Mouse (Mus musculus) thymus, postnatal 36 days (tissue): ENCODE results near the gene Tulp1.
"Not testable (repeated sequence)": the region's sequence is repeated elsewhere in the genome, so short reads cannot be mapped to it uniquely, and the experiment has no call there.

Experiments
- DNase-seq, 2 experiments: peaks; one replicate each; pipeline ENCODE4 v3.0.0; 2022; ENCODE audit warnings: mixed read lengths in 2 of 2

Tulp1 gene

DNA sequence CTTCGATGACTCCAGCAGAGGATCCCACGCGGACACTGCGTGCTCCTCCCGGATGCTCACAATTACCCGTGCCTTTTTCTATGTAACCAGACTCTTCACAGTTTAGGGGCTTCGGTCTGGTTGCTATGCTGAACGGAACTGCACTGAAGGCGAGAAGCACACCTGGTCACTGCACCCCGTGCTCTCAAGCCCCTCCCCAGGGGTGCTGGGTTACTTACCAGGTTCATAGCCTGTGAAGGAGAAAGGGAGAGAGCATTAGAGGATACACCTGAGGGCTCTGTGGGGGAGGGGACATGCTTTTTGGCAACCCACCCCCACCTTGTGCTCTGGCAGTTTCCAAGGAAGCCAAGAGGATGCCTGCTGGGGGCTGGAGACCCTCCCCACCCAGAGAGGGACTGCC lies 29.8 kb downstream of the Tulp1 start:
- DNase-seq, result no peak

DNA sequence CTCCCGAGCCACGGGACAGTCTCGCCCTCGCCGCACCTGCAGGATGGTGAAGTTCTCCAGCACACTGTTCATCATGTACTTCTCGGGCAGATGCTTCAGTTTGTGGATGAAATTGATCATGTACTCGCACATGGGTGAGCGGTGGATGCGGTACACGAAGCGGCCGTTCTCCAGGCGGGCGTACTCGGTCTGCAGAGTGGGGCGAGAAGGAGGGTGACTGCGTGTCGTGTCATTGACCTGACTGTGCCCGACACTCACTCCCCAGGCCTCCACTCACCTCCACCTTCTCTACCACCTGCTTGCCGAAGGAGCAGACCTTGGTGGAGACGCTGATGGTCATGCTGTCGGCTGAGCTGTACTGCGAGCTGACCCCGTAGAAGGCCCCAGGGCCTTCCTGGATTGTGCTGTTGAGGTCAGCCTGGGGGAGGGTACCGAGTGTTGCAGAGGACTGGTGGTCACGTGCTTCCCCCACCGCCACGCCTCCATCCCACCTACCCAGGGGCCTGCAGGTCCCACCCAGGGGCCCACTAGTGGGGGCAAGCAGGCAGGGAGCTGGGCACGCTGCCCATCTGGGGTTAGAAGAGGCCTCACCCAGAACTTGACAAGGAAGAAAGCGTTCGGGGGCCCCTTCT lies 32.0 kb downstream of the Tulp1 start:
- no peak for DNase-seq

GRCm38 (mm10) chr17:28332113-28332914 lies 32.7 kb downstream of the Tulp1 start:
- no peak for DNase-seq

DNA sequence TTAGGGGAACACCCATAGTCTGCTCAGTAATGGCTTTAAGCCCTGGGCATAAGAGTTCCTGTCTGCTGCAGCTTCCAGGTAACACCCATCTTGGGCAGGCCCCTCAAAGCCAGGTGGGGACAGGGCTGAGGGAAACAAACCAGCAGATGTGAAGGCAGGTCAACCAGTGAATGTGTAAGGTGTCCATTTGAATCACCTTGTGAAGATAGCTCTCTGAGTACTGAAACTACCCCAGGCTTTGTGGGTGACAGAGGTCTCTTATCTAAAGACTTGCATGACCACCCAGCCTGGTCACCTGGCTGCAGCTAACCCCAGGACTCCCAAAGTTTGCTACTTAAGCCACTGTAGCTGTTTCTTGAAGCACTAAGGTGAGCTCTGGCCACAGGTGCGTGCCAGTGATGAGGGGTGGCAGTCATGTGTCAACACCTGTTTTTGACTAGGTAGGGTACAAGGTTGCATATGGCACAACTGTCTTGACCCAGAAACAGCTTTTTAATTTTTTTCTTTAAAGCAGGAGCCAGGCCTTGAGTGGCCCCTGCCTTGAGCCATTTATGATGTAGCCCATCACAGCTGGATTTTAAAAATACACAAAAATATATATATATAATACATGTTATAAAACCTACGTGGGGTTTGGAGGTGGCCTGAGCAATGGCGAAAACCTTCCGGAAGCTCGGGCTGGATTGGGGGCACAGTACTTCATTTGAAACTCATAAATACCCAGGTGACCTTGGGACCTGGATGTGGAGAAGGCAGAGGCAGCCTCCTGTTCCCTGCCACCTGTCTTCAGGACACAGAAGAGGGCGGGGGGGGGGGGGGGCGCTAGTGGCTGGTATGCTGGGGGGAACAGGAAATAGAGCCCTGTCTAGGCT lies 33.5 kb downstream of the Tulp1 start:
- no peak for DNase-seq

DNA sequence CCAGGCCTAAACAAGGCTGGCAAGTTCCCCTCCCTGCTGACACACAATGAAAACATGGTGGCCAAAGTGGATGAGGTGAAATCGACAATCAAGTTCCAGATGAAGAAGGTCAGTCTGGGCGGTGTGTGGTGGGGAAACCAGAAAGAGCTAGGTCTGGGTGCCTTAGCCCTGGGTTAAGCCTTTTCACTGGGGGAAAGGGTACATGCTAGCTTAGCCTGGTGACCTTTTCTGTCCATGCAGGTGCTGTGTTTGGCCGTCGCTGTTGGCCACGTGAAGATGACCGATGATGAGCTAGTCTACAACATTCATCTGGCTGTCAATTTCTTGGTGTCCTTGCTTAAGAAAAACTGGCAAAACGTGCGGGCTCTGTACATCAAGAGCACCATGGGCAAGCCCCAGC lies 34.4 kb downstream of the Tulp1 start:
- not testable (repeated sequence) for DNase-seq

DNA sequence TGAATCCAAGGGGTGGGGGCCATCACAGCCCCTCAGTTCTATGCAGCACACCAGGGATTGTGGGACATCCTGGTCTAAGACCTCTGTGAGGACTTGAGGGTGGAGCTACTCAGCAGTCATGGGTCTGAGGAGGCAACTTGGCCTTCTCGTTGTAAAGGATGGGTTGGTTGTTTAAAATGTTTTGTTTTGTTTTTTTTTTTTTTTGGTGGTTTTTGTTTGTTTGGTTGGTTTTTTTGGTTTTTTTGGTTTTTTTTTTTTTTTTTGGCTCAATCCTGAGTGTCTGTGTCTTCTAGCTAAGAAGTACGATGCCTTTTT lies 34.8 kb downstream of the Tulp1 start:
- DNase-seq, result no peak

DNA sequence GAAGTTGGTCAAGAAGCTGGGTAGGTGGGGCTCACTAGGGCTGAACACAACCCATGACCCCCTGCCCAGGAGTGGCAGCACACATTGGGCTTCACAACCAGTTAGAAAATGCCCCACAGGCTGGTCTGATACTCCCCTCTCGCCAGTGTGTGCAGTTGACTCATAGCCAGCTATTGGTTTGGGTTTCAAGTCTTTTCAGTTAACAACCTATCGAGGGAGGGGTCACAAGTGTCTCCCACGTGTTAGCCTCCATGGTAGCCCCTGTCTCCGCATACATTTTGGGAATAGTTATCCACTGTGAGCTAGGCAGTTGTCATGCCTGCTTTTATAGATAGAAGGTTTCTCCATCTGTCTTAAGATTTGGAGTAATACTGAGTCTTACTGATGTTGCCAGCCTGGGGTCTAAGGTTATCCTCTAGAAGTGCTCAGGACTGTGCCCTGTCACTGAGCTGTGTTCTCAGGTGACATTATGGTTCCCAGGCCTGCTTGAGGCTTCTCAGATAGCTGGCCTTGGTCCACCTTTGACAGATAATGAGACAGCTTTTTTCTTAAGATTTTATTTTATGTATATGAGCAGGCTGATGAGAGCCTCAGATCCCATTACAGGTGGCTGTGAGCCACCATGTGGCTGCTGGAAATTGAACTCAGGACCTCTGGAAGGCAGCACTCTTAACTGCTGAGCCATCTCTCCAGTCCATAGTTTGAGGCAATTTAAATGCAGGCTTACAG lies 35.4 kb downstream of the Tulp1 start:
- no peak for DNase-seq

DNA sequence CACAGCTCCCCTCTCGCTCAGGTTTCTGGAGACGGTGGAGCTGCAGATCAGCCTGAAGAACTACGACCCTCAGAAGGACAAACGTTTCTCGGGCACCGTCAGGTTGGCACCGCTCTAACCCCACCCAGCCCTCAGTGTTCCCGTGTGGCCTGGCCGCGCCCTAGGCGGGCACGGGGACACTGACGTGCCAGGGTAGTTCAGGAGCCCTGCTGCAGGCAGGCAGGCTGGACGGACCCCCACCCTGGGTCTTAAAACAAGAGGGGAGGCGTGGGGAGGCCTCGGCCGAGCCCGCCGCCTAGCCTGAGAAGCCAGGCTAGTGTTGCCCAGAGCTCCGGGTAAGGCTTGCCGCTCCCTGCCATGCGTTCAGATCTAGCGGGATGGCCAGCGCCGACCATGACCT lies 36.1 kb downstream of the Tulp1 start:
- DNase-seq, result no peak

- peak; percentile 97 to 99 for DNase-seq
Measured at GRCm38 (mm10) chr17:28328366-28328928, 36.6 kb downstream of the Tulp1 start, which contains the start of gene Rpl10a. TSS of gene Rpl10a (plus strand) at chr17:28328471.

DNA sequence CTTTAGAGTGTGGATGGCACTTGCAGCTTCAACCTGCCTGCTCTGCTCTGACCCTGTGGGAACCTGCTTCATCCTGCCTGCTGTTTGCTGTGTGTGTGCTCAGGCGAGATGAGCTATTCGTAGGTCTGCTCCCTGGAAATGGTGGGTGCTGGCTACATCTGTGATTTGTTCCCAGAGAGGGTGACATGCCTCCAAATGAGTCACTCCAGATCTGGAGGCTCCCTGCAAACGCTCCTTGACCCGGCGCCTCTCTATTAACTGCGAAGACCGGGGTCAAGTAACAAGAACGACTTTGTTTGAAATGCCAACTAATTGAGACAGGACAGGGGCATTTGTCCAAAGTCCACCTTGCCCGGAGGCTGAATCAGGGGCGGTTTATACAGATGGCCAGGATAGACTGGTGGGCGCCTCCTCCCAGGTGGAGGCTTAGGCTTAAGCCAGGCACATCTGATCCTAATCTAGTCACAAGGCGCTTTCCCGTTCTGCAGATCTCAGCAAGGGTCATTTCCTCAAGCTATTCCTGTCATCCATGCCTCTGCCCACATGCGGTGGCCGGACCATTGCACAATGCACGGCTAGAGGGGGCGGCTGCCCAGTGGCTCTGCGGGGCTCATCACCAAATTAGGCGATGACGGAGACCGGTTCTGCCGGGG lies 37.2 kb downstream of the Tulp1 start:
- no peak for DNase-seq

DNA sequence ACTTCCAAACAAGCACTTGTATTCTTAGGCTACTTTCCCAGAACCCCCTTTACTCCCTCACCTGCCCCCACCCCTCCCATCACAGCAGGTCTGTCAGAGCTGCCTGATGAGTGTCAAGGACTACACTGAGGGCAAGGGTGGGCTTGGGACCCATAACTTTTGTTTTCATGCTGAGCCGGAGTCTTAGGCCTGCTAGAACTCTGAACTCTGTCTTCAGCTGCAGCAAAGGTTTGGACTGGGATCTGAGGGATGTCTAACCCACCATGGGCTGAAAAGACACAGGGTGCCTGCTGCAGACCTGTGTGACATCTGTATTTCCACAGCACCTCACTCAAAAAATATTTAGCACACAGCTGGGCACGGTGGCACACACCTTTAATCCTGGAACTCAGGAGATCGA lies 38.1 kb downstream of the Tulp1 start:
- DNase-seq, result no peak

DNA sequence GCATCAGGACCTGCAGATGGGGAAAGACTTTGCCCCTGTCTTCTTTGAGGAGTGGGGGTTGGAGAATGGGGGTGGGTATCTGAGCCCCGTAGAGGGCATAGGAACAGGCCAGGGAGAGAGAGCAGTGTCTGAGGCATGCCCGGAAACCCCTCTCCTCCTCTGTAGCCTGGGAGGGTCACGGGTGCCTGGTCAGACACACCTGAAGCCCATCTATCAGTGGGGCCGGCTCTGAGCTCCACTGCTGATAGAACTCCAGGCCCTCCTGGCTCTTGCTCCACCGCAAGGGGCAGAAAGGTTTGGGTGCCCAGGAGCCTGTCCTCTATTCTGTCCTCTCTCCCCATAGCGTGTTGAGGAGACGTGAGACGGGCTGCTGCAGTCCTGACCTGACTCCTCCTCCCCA lies 39.3 kb downstream of the Tulp1 start:
- no peak for DNase-seq

DNA sequence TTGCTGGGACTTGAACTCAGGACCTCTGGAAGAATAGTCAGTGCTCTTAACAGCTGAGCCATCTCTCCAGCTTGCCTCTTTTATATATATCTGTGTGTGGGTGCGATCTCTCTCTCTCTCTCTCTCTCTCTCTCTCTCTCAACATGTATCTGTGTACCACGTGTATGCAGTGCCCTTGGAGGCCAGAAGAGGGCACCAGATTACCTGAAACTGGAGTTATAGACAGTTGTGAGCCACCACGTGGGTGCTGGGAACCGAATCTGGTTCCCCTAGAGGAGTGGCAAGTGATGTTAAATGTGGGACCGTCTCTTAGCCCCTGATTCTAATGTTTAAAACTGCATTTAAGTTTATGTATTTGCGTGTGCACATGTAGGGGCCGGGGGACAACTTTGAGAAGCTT lies 40.6 kb downstream of the Tulp1 start:
- not testable (repeated sequence) for DNase-seq

GRCm38 (mm10) chr17:28323786-28324185 lies 41.2 kb downstream of the Tulp1 start:
- no peak for DNase-seq

DNA sequence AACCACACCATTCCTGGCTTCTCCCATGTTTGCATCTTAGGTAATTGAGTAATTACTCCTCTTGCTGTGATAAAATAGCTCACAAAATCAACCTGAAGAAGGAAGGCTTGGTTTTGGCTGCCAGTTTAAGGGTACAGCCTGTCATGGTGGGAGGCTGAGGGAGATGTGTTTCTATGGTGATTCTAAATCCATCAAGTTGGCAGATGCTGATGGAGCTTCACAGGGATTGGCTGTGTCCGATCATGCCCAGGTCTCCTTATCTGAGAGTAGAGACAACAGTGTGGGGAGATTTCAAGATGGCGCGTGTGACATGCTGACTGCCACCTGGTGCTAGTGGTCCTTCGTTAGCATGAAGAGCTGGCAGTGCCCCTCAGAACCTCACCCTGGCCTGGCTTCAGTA lies 43.3 kb downstream of the Tulp1 start:
- DNase-seq, result no peak

DNA sequence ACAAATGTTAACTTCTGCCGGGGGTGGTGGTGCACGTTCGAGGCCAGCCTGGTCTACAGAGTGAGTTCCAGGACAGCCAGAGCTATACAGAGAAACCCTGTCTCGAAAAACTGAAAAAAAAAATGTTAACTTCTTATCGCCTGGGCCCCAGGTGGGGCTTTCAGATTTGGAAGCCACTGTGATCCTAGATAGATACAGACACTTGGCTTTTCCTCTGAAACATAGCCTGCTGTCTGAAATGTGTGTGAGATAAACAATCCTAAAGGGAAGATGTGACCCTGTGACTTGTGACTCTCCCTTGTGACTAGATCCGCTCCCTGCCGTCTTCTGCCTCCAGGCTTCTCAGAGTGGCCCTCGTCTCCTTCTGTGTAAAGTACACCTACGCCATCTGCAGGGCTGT lies 47.3 kb downstream of the Tulp1 start:
- no peak for DNase-seq

- DNase-seq, result no peak
Measured at GRCm38 (mm10) chr17:28317091-28317490, 47.9 kb downstream of the Tulp1 start.

- no peak for DNase-seq
Measured at GRCm38 (mm10) chr17:28316476-28316875, 48.5 kb downstream of the Tulp1 start.

GRCm38 (mm10) chr17:28315611-28316160 lies 49.3 kb downstream of the Tulp1 start:
- no peak for DNase-seq

DNA sequence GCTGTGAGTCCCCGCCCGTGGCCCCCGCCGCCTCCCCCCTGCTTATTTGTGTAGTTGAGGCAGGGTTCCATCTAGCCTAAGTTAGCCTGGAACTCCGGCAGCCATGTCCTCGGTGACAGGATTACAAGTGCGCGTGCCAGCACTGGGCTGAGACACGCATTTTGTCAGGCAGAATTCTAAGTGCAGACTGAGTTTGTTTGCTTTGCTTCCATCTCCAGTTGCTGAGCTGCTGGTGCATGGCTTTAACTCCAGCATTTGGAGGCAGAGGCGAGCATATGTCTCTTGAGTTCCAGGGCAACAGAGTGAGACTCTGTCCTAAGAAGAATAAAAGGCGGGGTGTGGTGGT lies 51.2 kb downstream of the Tulp1 start:
- DNase-seq, result no peak

DNA sequence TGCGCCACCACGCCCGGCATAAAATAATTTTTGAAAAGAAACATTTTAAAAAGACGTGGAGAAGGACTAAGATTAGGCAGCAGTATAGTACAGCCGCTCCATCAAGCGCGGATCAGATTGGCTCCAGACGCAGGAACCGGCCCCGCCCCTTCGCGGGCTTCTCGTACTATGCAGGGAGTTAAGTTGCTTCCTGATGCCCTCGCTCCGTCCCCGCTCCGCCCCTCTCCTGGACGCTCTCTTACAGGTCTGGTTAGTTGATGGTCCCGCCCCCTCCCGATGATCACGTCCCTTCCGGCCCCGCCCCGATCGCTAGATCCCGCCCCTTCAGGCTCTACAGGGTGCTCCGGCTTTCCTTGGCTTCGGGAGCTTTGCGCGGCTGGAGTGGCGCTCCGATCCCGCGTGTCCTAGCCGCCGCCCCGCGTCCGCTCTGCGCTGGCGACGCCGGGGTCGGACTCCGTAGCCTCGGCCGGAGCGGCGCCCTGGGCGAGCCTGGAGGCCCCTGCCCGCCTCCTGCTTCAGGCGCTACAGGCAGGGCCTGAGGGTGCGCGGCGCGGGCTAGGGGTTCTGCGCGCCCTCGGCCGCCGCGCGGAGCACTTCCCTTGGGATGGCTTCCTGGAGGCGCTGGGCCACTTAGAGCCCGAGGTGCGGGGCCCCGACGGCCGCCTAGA lies 51.7 kb downstream of the Tulp1 start, which contains the start of gene Fance:
TSS of gene Fance (plus strand) at position 308 of the 668 bp plus-strand sequence.
- DNase-seq, result peak; percentile 94 to 97
